Mouse (Mus musculus): ENCODE measurements around the gene Gid4. TPM values are rescaled to one million over a fixed set of nuclear protein-coding genes. Genes with fewer than 3 reads are reported as not detected.

Gid4 gene
- 7.5 TPM for polyA plus RNA-seq (2015; fragmentation: Illumina TruSeq; extraction: RNeasy Lipid Tissue Mini Kit (QIAGEN cat#74804); ENCODE audit: insufficient read depth, low read depth, low replicate concordance)

DNA sequence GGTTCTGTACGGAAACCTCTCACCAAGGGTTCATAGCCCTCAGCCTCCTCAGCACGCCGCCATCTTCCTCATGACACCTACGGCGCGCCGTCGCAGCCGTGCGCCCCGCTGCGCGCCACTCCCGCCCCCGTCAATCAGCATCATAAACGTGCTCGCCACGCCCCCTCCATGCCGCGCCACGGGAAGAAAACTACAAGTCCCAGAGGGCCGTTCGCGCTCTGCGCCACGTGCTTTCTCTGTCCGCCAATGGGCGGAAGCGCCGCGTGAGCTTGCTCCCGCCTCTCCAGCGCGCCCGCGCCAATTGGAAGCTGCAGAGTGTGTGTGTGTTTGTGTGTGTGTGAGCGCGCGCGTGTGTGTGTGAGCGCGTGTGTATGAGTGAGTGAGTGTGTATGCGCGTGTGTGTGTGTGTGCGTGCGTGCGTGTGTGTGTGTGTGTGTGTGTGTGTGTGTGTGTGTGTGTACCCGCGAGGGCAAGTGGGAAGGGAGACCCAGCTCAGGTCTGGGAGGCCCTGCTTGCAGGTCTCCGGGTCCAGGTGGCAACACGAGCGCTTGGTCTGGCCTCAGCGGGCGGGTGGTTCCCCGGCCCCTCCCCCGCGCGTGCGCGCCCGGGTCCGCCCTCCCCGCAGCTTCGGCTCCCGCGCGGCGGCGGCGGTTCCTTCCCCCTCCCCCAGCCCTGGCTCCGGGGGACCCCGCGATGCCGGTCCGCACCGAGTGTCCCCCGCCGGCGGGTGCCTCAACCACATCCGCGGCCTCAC is at the start of gene Gid4:
Gid4 (plus strand) TSS at position 183 of the 754 bp plus-strand sequence.

DNA sequence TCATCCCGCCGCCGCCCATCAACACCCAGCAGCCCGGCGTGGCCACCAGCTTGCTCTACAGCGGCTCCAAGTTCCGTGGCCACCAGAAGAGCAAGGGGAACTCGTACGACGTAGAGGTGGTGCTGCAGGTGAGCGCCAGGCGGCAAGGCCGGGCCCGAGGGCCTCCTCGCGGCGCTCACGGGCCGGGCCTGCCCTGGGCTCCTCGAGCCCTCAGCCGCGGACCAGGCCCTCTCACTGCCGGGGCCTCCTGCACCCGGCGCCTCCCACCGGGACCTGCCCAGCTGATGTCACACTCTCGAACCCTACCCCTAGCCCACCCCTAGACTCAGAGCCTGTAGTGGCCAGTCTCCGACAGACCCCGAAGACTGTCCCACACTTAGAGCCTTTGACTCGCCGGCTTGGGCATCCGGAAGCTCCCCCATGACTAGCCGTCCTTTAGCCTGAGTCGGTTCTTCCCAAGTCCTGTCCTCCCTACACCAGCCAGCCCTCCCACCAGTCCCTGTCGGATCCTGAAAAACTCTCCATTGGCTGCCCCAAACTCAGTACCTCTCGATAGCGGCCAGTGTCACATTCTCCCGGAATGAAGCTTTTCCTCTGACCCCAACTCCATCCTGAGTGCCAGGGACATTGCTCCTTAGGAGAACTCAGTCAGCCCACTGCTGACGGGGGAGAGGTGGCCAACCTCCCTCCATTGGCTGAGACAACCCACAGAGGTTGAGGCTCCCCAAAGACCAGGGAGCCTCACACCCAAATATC is 950 bp downstream of the Gid4 start, which contains the start of gene Atpaf2:
Atpaf2 (minus strand) TSS at position 741 of the 756 bp plus-strand sequence.

DNA sequence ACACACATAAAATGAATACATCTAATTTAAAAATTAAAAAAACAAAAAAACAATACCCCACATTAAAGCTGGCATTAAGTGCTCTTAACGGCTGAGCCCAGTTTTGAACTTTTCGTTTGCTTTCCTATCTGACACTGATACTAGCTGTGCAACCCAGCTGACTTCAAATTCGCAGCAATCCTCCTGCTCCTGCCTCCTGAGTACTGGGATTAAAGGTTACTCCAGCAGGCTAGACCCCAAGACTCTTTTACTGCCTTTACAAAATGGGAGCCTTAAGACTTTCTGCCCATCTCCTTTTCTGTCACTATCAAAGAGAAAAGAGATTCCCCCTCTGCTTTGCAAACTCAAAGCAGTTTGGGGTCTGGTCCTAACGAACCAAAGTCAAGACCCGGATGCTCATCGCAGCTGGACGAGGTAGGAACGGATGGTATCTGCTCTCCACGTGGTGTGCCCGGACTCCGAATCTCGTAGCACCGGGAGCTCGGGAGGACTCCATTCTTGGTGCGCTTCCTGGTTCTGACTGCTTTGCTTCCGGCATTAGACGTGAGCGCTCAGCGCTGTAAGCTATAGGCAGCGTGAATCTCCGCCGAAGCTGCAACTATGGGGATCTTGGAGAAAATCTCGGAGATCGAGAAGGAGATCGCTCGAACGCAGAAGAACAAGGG is 37.3 kb downstream of the Gid4 start, which contains the start of gene Drg2:
Drg2 (plus strand) TSS at position 512 of the 665 bp plus-strand sequence.

DNA sequence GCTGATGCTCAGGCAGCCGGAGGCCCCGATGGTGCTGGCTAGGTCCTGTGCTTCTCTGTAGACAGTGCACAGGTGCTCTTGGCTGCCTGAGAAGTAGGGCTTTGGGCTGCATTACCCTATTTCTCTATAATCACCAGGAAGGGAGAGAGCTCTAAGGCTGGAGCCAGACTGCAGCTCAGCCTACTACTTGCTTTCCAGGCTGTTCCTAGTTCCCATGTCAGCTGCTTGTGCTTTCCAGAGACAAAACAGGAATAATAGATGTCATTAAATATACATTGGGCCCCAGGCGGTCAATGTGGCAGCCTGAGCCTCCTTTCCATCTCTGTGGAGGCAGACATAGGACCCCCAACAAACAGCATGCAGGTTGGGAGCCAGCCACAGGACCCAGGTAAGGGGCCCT is 52.1 kb downstream of the Gid4 start, which contains the start of gene Myo15:
Myo15 (plus strand) TSS at position 301 of the 400 bp plus-strand sequence.

Other genes with a start within 250 kb of the Gid4 start
- gene Srebf1, start 194.6 kb upstream of the Gid4 start, polyA plus RNA-seq (2015; fragmentation: Illumina TruSeq; extraction: RNeasy Lipid Tissue Mini Kit (QIAGEN cat#74804); ENCODE audit: insufficient read depth, low read depth, low replicate concordance), result 24.9 TPM
- 13.1 TPM for gene Tom1l2, start 64.2 kb upstream of the Gid4 start, polyA plus RNA-seq (2015; fragmentation: Illumina TruSeq; extraction: RNeasy Lipid Tissue Mini Kit (QIAGEN cat#74804); ENCODE audit: insufficient read depth, low read depth, low replicate concordance)
- gene Drc3, start 63.8 kb upstream of the Gid4 start, polyA plus RNA-seq (2015; fragmentation: Illumina TruSeq; extraction: RNeasy Lipid Tissue Mini Kit (QIAGEN cat#74804); ENCODE audit: insufficient read depth, low read depth, low replicate concordance), result not detected
- gene Atpaf2, start 1.3 kb downstream of the Gid4 start, polyA plus RNA-seq (2015; fragmentation: Illumina TruSeq; extraction: RNeasy Lipid Tissue Mini Kit (QIAGEN cat#74804); ENCODE audit: insufficient read depth, low read depth, low replicate concordance), result 5.6 TPM
- gene Drg2, start 37.4 kb downstream of the Gid4 start, polyA plus RNA-seq (2015; fragmentation: Illumina TruSeq; extraction: RNeasy Lipid Tissue Mini Kit (QIAGEN cat#74804); ENCODE audit: insufficient read depth, low read depth, low replicate concordance), result 14.7 TPM
- not detected for gene Myo15, start 52.2 kb downstream of the Gid4 start, polyA plus RNA-seq (2015; fragmentation: Illumina TruSeq; extraction: RNeasy Lipid Tissue Mini Kit (QIAGEN cat#74804); ENCODE audit: insufficient read depth, low read depth, low replicate concordance)
- 9.5 TPM for gene Alkbh5, start 119.2 kb downstream of the Gid4 start, polyA plus RNA-seq (2015; fragmentation: Illumina TruSeq; extraction: RNeasy Lipid Tissue Mini Kit (QIAGEN cat#74804); ENCODE audit: insufficient read depth, low read depth, low replicate concordance)